Mouse (Mus musculus): Measurements from ENCODE around the gene Prss21. TPM values are rescaled to one million over a fixed set of nuclear protein-coding genes. Genes with fewer than 3 reads are reported as not detected.

The Prss21 gene
- not detected in 2 replicates for polyA plus RNA-seq (2012; ENCODE audit: insufficient read depth, insufficient read length, low replicate concordance, missing spikeins)

DNA sequence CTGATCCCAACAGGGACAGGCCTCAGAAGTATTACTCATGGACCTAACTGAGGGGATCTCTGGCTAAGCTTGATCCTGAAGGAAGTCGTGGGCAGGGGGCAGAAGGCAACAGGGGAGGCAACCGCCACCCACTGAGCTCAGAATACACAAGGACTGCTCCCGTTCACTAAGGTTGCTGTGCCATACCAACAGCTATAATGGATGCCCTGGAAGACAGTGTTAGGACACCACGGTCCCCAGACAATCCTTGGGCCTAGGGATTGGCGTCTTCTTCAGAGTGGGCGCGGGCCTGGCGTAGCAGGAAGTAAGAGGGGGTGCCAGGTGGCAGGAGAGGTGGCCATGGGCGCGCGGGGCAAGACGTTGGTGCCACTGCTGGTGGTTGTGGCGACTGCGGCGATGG lies at the start of gene Prss21:
Prss21 (plus strand) TSS at position 301 of the 400 bp plus-strand sequence.
- H3K27ac ChIP-seq (ENCODE audit: insufficient read depth, low read depth, low read length), result no peak within 1 kb of the TSS
- no peak within 1 kb of the TSS for H3K4me3 ChIP-seq (ENCODE audit: insufficient read depth, low read depth, low read length)
- TF ChIP-seq POLR2A (IDR thresholded peaks at IDR 0.05; ENCODE audit: insufficient read depth, low read depth, low read length) (no peak), CTCF (IDR thresholded peaks at IDR 0.05; ENCODE audit: insufficient read depth, low read depth, low read length) (no peak)
- WGBS, result 92% methylated on average over 15 of the region's 15 CpGs
- no peaks in the 10 kb centered on the region for H3K4me1 ChIP-seq (ENCODE audit: control insufficient read depth, insufficient read depth, low read length)

DNA sequence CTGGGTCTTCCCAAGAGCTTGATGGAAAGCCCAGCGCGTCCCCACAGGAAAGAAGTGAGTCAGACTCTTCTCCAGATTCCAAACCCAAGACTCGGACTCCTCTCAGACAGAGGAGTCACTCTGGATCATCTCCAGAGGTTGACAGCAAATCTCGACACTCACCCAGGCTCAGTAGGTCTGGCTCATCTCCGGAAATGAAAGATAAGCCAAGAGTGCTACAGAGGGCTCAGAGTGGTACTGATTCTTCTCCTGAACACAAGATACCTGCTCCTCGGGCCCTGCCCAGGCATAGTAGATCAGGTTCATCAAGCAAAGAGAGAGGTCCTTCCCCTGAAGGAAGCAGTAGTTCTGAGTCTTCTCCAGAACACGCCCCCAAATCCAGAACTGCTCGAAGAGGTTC lies 49.3 kb upstream of the Prss21 start:
- H3K4me3 ChIP-seq (ENCODE audit: insufficient read depth, low read depth, low read length), result no peak overlapping the region
- TF ChIP-seq POLR2A (IDR thresholded peaks at IDR 0.05; ENCODE audit: insufficient read depth, low read depth, low read length) (no peak), CTCF (IDR thresholded peaks at IDR 0.05; ENCODE audit: insufficient read depth, low read depth, low read length) (no peak)
- H3K4me1 ChIP-seq (ENCODE audit: control insufficient read depth, insufficient read depth, low read length), result peaks cover 23% of the 10 kb centered on the region
- no peak overlapping the region for H3K27ac ChIP-seq (ENCODE audit: insufficient read depth, low read depth, low read length)
- 99% methylated on average over 8 of the region's 8 CpGs for WGBS

DNA sequence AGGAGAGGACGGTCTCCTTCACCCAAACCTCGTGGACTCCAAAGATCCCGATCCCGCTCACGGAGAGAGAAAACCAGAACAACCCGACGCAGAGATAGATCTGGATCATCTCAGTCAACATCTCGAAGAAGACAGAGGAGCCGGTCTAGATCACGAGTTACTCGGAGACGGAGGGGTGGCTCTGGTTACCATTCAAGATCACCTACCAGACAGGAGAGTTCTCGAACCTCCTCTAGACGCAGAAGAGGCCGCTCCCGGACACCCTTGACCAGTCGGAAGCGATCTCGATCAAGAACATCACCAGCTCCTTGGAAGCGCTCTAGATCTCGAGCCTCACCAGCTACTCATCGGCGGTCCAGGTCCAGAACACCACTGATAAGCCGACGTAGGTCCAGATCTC lies 48.6 kb upstream of the Prss21 start:
- 98% methylated on average over 25 of the region's 25 CpGs for WGBS
- no peak for TF ChIP-seq POLR2A (IDR thresholded peaks at IDR 0.05; ENCODE audit: insufficient read depth, low read depth, low read length)
- Histone ChIP-seq H3K27ac (ENCODE audit: insufficient read depth, low read depth, low read length) (no peak overlapping the region), H3K4me1 (ENCODE audit: control insufficient read depth, insufficient read depth, low read length) (peaks cover 23% of the 10 kb centered on the region), H3K4me3 (ENCODE audit: insufficient read depth, low read depth, low read length) (no peak overlapping the region)

DNA sequence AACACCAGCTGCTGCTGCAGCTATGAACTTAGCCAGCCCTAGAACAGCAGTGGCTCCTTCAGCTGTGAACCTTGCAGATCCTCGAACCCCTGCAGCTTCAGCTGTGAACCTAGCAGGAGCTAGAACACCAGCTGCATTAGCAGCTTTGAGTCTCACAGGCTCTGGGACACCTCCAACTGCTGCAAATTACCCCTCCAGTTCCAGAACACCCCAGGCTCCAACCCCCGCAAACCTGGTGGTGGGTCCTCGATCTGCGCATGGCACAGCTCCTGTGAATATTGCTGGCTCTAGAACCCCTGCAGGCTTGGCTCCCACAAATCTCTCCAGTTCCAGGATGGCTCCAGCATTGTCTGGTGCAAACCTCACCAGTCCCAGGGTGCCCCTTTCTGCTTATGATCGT lies 47.1 kb upstream of the Prss21 start:
- Histone ChIP-seq H3K4me1 (ENCODE audit: control insufficient read depth, insufficient read depth, low read length) (peaks cover 23% of the 10 kb centered on the region), H3K4me3 (ENCODE audit: insufficient read depth, low read depth, low read length) (no peak overlapping the region), H3K27ac (ENCODE audit: insufficient read depth, low read depth, low read length) (no peak overlapping the region)
- TF ChIP-seq CTCF (IDR thresholded peaks at IDR 0.05; ENCODE audit: insufficient read depth, low read depth, low read length), result no peak
- no peak for TF ChIP-seq POLR2A (IDR thresholded peaks at IDR 0.05; ENCODE audit: insufficient read depth, low read depth, low read length)
- WGBS, result 90% methylated on average over 5 of the region's 5 CpGs

DNA sequence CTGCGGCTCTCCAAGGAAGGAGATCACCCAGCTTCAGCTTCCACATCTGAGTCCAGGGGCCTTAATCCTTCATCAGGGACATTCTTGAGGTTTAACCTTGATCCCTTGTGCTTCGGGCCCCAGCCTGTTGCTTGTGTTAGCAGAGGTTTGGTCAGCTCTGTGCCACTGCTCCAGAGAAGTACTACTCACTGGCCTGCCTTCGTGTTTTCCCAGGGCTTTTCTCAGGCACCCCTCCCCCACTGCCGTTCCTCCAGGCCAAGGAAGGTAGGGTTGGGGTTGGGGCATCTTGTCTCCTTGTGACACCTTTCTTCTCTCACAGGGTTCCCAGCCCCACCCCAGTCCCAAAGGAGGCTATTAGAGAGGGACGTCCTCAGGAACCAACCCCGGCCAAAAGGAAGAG lies 45.8 kb upstream of the Prss21 start:
- peaks cover 23% of the 10 kb centered on the region for H3K4me1 ChIP-seq (ENCODE audit: control insufficient read depth, insufficient read depth, low read length)
- WGBS, result 73% methylated on average over 6 of the region's 6 CpGs

DNA sequence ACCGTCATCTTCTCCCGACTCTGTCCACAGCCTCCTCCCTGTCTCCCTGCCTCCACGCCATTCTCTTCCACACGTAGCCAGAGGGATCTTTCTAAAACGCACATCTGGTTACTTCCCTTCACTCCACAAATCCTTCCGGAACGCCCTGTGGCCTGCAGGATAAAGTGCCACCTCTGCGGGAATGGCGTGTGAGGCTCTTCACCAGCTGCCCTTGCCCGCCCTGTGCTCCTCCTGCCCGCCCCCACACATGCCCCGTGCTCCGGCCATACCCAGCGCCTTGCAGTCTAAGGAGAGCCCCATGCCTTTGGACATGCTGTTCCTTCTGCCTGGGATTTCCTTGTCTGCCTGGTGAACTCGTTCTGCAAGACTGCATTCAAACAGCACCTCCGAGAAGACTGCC lies 44.8 kb upstream of the Prss21 start:
- Histone ChIP-seq H3K27ac (ENCODE audit: insufficient read depth, low read depth, low read length) (no peak overlapping the region), H3K4me1 (ENCODE audit: control insufficient read depth, insufficient read depth, low read length) (peaks cover 26% of the 10 kb centered on the region), H3K4me3 (ENCODE audit: insufficient read depth, low read depth, low read length) (no peak overlapping the region)
- TF ChIP-seq POLR2A (IDR thresholded peaks at IDR 0.05; ENCODE audit: insufficient read depth, low read depth, low read length) (no peak), CTCF (IDR thresholded peaks at IDR 0.05; ENCODE audit: insufficient read depth, low read depth, low read length) (no peak)
- 73% methylated on average over 16 of the region's 16 CpGs for WGBS

More for the DNA sequence above, 45.8 kb upstream of the Prss21 start:
- no peak for TF ChIP-seq CTCF (IDR thresholded peaks at IDR 0.05; ENCODE audit: insufficient read depth, low read depth, low read length)
- no peak for TF ChIP-seq POLR2A (IDR thresholded peaks at IDR 0.05; ENCODE audit: insufficient read depth, low read depth, low read length)
- H3K4me3 ChIP-seq (ENCODE audit: insufficient read depth, low read depth, low read length), result no peak overlapping the region
- H3K27ac ChIP-seq (ENCODE audit: insufficient read depth, low read depth, low read length), result no peak overlapping the region

DNA sequence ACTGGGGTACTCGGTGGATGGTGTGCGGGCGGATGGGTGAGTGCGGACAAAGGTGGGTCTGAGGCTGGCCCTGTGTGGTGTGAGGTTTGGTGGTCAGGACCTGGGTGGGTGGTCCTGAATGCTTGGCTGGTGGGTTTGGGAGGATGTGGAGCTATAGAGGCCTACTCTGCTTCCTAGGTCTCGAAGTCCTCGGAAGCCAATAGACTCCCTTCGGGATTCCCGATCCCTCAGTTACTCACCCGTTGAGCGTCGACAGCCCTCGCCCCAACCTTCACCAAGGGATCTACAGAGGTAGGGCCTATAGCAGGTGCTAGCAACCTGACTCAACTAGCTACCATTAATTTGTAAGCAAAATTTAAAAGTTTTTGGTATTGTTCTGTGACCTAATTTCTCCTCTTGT lies 44.2 kb upstream of the Prss21 start:
- peaks cover 26% of the 10 kb centered on the region for H3K4me1 ChIP-seq (ENCODE audit: control insufficient read depth, insufficient read depth, low read length)
- no peak for TF ChIP-seq CTCF (IDR thresholded peaks at IDR 0.05; ENCODE audit: insufficient read depth, low read depth, low read length)
- no peak overlapping the region for H3K27ac ChIP-seq (ENCODE audit: insufficient read depth, low read depth, low read length)
- H3K4me3 ChIP-seq (ENCODE audit: insufficient read depth, low read depth, low read length), result no peak overlapping the region
- 89% methylated on average over 12 of the region's 12 CpGs for WGBS

DNA sequence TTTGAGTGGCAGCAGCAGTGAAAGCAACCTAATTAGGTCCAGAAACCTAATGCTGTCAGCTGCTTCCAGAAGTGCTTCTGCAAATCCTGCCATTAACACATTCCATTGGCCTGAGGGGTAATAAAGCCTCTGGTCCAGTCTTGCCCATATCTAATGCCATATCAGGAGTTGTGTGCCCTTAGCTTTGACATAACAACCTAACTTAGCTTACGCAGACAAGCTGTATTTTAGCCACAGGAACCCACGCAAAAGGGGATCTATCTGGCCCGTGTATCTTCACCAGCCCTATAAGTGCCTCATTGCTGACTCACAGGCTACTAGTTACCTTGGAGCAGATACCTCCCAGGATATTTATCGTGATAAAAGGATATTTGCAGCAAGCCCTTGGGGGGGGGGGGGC lies 42.3 kb upstream of the Prss21 start:
- no peak for TF ChIP-seq POLR2A (IDR thresholded peaks at IDR 0.05; ENCODE audit: insufficient read depth, low read depth, low read length)
- no peak for TF ChIP-seq CTCF (IDR thresholded peaks at IDR 0.05; ENCODE audit: insufficient read depth, low read depth, low read length)
- no peak overlapping the region for H3K27ac ChIP-seq (ENCODE audit: insufficient read depth, low read depth, low read length)
- WGBS, result 67% methylated on average over 4 of the region's 4 CpGs
- H3K4me3 ChIP-seq (ENCODE audit: insufficient read depth, low read depth, low read length), result no peak overlapping the region
- peaks cover 22% of the 10 kb centered on the region for H3K4me1 ChIP-seq (ENCODE audit: control insufficient read depth, insufficient read depth, low read length)

DNA sequence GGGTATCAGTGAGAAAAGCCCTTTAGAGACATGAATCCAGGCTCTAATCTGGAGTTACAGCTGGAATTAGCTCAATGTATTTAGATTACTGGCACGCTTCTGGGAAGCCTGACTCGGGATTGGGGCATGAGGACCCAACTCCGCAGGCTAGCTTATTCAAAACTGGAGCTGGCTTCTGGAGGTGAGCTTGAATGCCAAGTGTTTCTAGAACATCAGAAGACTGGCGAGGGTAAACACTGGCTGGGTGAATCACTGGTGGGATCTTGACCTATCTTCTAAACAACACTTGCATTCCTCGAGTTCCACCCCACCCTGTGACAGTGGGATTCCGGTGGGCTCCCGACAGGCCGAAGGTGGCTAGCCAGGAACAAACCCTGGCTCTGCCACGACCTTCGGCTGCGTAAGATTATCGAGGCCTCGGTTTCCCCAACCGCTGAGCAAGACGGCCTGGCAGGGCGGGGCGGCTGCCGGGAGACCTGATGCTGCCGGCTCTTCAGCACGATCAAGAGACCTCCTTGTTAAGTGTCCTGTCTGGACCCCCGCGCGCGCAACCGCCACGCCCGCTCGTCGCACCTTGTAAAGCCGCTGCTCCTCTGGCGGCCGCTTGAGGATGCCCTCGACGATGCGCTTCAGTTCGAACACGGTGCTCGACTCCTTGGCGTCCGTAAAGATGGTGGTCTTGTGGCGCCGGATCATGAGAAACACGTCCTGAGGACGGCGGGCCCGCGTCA lies 39.4 kb upstream of the Prss21 start:
- peak overlapping the region; percentile 13 for H3K27ac ChIP-seq (ENCODE audit: insufficient read depth, low read depth, low read length)
- no peak for TF ChIP-seq CTCF (IDR thresholded peaks at IDR 0.05; ENCODE audit: insufficient read depth, low read depth, low read length)
- no peak for TF ChIP-seq POLR2A (IDR thresholded peaks at IDR 0.05; ENCODE audit: insufficient read depth, low read depth, low read length)
- peak overlapping the region; percentile 71 for H3K4me3 ChIP-seq (ENCODE audit: insufficient read depth, low read depth, low read length)
- WGBS, result under 1% methylated on average over 47 of the region's 47 CpGs
- peaks cover 3% of the 10 kb centered on the region for H3K4me1 ChIP-seq (ENCODE audit: control insufficient read depth, insufficient read depth, low read length)

Measured in olfactory bulb, adult 2 months (tissue).